Mouse (Mus musculus) myocyte (in vitro differentiated cells): ENCODE results near the gene Vegfb.

Source experiments
- CEBPB ChIP-seq: IDR thresholded peaks from 2 replicates; pipeline ENCODE4 v1.6.1; 2011; ENCODE audit warnings: mild to moderate bottlenecking, moderate library complexity; ENCODE audit not compliant: poor library complexity, insufficient read depth, severe bottlenecking
- E2F4 ChIP-seq: IDR thresholded peaks from one replicate; pipeline ENCODE4 v1.6.1; 2011; ENCODE audit warnings: mild to moderate bottlenecking, control low read depth, moderate library complexity; ENCODE audit not compliant: insufficient read depth
- MAX ChIP-seq: IDR thresholded peaks from one replicate; pipeline ENCODE4 v1.6.1; 2011; ENCODE audit warnings: low read depth, mild to moderate bottlenecking, control low read depth
- MYOD1 ChIP-seq, 3 experiments: IDR thresholded peaks; one replicate each; pipeline ENCODE4 v1.6.1; 2011; ENCODE audit warnings: control low read depth in 2 of 3, low read depth in 2 of 3, mild to moderate bottlenecking in 2 of 3, moderate library complexity in 1 of 3; ENCODE audit not compliant: insufficient read length in 2 of 3, control insufficient read depth in 1 of 3
- MYOG ChIP-seq, 3 experiments: IDR thresholded peaks; one replicate each; pipeline ENCODE4 v1.6.1; 2011; ENCODE audit warnings: control low read depth in 2 of 3, low read depth in 2 of 3, mild to moderate bottlenecking in 2 of 3; ENCODE audit not compliant: insufficient read length in 2 of 3, control insufficient read depth in 1 of 3, insufficient read depth in 1 of 3
- POLR2A ChIP-seq: IDR thresholded peaks from one replicate; pipeline ENCODE4 v1.6.1; 2011; ENCODE audit warnings: low read depth, mild to moderate bottlenecking, control low read depth, moderate library complexity; ENCODE audit not compliant: insufficient read length
- POLR2AphosphoS2 ChIP-seq: IDR thresholded peaks from one replicate; pipeline ENCODE4 v1.6.1; 2011; ENCODE audit warnings: low read depth, control low read depth; ENCODE audit not compliant: insufficient read length
- REST ChIP-seq: IDR thresholded peaks from one replicate; pipeline ENCODE4 v1.6.1; 2011; ENCODE audit warnings: mild to moderate bottlenecking, control low read depth, moderate library complexity; ENCODE audit not compliant: insufficient read depth, insufficient read length
- SRF ChIP-seq: IDR thresholded peaks from one replicate; pipeline ENCODE4 v1.6.1; 2011; ENCODE audit warnings: low read depth; ENCODE audit not compliant: control insufficient read depth, insufficient read length
- TCF12 ChIP-seq: IDR thresholded peaks from one replicate; pipeline ENCODE4 v1.6.1; 2011; ENCODE audit warnings: mild to moderate bottlenecking, control low read depth; ENCODE audit not compliant: poor library complexity, insufficient read depth, severe bottlenecking
- TCF3 ChIP-seq: IDR thresholded peaks from one replicate; pipeline ENCODE4 v1.6.1; 2011; ENCODE audit warnings: low read depth, control low read depth; ENCODE audit not compliant: insufficient read length
- USF1 ChIP-seq: IDR thresholded peaks from one replicate; pipeline ENCODE4 v1.6.1; 2011; ENCODE audit warnings: low read depth, mild to moderate bottlenecking, control low read depth, moderate library complexity

GRCm38 (mm10) chr19:6983621-6984020 is 3.8 kb downstream of the Vegfb start:
- TF ChIP-seq TCF12 (no peak), POLR2A (no peak), POLR2AphosphoS2 (no peak), REST (no peak), MYOD1 (IDR thresholded peaks at IDR 0.05; ENCODE audit: control insufficient read depth in 1 of 3, insufficient read length in 2 of 3, low read depth in 2 of 3) (no peak), MYOG (IDR thresholded peaks at IDR 0.05; ENCODE audit: control insufficient read depth in 1 of 3, insufficient read depth in 1 of 3, insufficient read length in 2 of 3, low read depth in 2 of 3) (no peak), USF1 (no peak), CEBPB (no peak), TCF3 (no peak), MAX (no peak), SRF (no peak), E2F4 (no peak)
